Mouse (Mus musculus): ENCODE data around the gene Tmem167b.

Tmem167b gene

DNA sequence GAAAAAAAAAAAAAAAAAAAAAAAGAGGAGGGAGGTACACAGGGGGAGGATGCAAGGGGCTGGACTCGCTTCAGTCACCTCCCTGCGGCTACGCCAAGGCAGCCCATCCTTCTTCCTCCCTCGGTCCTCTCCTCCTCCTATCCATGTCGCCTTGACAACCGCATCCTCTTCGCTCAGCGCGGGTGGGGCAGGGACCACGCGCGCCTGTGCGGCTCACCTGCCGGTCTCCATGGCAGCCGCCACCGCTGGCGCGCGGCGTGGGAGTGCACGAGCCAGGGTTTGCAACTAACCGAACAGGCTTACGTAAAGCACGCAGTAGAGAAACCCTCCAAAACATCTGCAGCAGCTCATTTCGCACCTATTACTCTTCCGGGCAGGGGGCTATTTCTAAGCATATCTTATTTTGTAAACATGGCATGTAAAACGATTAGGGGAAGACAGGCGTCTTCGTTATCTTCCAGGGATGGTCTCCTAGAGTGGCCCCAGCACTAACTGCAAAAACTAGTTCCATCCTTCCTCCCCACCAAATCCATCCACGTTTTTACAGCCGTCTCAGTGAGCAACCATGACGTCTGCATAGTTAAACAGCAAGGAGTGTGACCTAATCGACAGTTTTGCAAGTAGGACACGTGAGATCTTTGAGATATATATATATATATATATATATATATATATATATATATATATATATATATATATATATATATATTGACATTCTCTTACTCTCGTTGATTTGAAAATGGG is 25.6 kb downstream of the Tmem167b start, which contains the start of gene 5330417C22Rik:
Gene 5330417C22Rik (minus strand): TSS at position 20 of the 744 bp plus-strand sequence.
- DNase-seq, result peak; percentile 72 to 73

DNA sequence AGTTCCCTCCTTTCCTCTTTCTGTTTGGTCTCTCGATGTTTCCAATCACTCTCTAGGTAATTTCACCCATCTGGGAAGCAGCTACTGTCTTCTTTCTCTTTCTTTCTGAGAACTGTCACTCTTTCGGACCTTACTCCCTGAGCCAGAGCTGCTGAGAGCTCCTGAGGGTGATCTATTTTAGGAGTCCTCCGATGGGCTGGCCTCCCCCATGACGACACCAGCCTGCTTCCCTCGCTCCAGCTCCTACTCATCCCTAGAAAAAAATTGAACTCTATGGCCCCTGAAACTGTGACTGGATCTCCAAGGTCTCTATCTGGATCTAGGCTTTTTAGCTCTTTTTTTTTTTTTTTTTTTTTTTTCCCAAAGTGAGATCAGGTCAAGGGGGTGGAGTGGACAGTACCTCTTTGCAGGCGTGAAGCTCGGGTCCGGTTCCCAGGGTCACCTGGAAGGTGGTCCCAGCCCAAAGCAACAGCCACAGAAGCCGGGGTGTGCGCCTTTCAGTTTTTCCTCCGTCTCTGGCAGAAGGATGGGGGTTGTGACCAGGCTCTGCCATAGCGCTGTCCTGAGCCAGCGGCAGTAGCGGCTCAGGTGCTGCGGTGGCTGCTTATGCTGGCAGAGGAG is 26.3 kb downstream of the Tmem167b start:
- DNase-seq, result no peak

DNA sequence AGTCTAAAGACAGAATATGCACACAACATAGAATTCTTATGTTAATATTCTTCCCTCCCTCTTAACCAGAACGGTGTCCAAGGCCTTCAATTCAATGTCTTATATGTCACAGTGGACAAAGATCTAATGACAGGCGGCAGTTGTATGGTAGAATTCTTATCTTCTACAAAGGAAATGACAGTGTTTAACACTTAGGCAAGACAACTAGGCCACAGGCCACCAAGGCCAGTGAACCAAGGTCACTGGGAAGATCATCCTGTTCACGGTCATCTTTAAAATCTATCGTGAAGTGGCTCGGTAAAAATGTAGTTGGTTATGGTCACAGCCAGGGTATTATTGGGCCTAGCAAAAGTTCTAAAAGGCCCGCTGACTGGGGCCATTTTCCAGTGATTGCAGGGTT is 28.3 kb downstream of the Tmem167b start, which contains the start of gene 1700013F07Rik:
Gene 1700013F07Rik (plus strand): TSS at position 200 of the 400 bp plus-strand sequence.
- DNase-seq, result no peak

DNA sequence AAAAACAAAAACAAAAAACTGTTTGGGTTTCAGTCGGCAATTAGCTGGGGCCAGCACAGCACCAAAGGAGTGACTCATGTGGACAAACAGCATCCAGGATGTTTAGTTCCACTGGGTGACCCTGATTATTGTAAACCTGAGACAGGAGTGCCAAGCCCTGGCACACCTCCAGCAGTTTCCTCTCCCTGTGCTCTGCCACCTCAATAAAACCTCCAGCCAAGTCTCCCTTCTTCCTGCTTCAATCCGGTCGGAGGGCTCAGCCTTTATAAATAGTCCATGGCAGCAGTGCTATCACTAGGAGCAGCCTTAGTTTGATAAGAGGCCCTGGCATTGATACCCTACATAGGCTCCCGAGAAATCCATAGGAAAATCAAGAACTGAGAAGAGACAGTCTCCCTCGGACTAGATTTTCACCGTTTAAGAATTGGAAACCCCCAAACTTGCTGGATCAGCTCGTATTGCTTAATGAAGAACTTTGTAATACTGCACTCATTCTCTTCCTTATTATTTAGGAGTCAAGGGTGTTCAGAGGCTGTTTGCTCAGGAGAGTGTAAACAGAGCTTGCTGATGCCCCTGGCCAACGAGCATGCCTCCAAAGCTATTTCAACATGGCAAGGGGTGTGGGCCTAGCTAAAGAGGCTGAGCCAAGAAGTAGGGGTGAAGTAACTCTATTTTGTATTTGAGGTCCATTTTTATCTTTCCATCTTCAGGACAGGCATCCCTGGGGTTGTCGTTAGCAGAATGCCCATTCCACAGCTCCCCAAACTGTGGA is 29.0 kb downstream of the Tmem167b start:
- no peak for DNase-seq

DNA sequence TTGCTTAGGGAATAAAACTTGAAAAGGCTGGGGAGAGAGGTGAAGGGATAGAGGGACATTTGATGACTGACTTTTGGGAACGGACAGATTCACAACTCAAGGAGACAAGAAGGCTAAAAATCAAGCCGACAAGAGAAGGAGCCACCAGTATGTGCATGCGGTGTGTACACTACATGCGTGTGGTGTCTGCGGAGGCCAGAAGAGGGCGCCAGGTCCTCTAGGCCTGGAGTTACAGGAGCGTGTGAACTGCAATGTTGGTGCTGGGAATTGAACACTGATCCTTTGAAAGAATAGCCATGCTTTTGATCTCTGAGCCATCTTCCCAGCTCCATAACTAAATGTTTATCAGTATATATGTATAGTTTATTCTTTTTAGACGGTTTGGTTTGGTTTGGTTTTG is 33.8 kb downstream of the Tmem167b start:
- DNase-seq, result no peak

DNA sequence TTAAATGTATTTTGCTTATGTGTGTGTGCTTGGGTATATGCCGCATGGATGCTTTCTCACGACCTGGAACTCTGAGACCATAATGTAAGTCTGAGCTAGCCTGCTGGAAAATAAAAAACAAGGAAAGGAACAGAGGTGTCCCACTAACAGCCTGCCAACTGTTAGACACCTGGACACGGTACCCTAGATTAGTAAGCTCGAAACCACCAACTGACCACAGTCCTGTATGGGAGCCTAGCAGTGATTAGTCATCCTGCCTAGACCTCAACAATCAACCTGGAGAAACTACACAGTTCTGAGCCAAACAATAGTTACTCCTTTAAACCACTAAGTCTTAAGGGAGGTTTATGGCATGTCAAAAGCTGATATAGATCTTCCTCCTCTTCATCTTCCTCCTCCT is 38.9 kb downstream of the Tmem167b start:
- DNase-seq, result no peak

DNA sequence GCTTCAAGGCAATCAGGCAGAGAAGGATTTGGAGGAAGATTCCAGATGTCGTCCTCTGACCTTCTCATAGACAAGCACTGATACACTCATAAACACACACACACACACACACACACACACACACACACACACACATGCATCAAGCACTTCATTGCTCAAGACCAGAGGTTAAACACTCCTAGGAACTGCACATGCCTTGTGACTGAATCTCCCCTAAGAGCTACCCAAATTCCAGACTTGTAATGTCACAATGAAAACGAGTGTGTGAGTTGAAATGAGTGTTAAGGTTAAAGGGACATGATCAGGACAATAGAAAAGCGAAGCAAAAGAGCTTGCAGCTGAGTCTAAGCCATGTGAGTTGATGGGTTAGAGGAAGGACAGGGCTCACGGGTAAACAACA is 44.0 kb downstream of the Tmem167b start:
- no peak for DNase-seq

DNA sequence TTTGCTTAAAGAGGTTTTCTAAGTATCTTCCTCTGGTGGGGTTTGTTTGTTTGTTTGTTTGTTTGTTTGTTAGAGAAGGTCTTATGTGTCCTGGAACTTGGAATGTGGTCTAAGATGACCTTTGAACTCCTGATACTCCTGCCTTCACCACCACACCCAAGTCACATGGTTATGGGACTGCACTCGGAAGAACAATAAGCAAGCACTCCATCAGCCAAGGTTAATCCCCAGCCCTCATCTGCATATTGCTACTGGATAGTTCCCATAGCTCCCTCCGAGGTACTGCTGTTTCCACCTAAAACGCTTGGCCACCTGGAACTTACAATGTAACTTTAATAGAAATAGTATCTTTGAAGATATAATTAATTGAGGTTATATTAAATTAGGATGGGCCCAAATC is 48.8 kb downstream of the Tmem167b start:
- DNase-seq, result no peak

DNA sequence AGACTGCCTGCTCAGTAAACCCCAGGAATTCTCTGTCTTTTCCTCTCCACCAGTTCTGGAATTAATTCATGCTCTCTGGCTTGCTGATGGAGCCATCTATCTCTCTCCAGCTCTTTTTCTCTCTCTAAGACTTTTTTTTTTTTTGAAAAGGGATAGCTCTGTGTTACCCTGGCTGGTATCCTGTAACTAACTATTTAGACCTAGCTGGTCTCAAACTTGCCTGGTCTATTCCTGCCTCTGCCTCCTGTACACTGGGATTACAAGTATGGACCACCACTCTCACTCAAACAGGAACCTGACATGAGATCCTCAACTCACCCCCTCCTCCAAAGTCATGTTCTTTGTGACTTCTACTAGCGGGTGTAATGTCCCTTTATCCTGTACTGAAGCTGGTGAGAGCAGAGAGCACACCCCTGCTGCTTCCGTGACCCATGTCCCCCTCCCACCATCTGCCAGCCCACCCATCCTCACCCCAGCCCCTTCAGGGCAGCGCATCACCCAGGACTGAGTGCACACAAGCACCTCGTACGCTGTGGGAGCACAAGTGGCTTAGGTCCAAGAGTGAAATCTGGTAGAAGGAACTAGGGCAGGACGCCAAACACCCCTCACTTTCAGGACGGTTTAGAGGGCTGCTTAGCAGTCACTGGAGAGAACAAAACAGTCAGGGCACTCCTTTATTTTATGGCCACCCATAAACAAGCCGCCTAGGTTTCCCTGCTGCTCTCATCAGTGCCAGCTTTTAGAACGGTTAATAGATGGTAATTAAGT is 51.4 kb downstream of the Tmem167b start:
- no peak for DNase-seq

DNA sequence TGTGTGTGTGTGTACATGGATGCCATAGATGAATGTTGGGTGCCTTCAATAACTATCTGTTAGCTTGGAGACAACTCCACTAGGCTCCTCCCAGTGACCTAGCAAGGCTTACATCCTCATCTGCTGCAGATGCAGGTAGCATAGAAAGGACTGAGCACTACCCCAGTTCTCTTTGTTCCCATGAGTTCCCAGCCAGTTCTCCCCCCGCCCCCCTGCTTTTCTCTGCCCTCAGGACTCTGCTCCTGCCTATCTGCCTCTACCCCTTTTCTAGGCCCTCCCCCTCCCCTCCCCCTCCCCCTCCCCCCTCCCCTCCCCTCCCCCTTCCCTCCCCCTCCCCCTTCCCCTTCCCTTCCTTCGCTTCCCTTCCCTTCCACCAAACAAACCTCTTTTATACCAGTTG is 52.1 kb downstream of the Tmem167b start:
- DNase-seq, result no peak

DNA sequence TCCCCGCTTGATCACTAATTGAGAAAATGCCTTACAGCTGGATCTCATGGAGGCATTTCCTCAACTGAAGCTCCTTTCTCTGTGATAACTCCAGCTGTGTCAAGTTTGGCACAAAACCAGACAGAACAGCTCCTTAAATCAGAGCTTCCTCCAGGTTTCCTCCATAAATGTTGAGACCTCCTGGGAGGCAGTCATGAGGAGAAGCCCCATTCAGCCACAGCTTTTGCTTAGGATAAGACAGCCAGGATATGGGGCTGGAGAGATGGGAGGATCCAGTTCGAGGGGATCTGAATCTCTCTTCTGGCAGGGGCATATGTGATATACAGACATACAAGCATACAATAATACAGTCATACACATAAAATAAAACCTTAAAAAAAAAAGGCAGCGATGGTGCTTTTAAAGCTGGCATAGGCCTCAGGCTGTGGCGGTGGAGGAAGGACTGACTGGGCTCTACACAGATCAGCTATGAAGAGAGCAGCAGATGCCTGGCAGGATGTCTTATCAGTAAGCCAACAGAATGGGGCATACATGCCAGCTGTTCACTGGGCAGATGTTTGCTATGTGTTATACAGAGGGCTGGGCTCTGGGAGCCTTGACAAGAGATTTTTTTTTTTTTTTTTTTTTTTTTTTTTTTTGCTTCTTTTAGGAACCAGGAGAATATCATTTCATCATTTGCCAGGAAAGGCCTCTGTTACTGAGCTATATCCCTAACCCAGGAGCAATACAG is 53.4 kb downstream of the Tmem167b start:
- no peak for DNase-seq
